Comparison of ENCODE assay signal across 8 mouse cellular contexts in genomic region chr9:44239447-44239846, GRCm38 (mm10). TPM values are rescaled to one million over a fixed set of nuclear protein-coding genes. Genes with fewer than 3 reads are reported as not detected.
DNase-seq lines count a peak whose midpoint lies in the region; ATAC-seq and TF ChIP-seq lines count a peak whose summit lies in the region.

No protein-coding gene starts in this region.

- H3K4me3 ChIP-seq in gastrocnemius, adult 2 months: no peak overlapping the region

- DNase-seq in gastrocnemius, adult 2 months: peak; percentile 61
- DNase-seq in gastrocnemius, adult 8-10 months (ENCODE audit: low spot score in 2 of 2): no peak
- peak; percentile 56 for DNase-seq in right cerebral cortex, postnatal 14 days
- no peak for DNase-seq in right cerebral cortex, postnatal 36 days (ENCODE audit: low spot score in 2 of 2)
- peak; percentile 45 for DNase-seq in cerebellum, adult 8-10 months
- peak; percentile 51 to 58 for DNase-seq in heart, postnatal 36 days
- DNase-seq in thymus, postnatal 25 days: peak; percentile 86

- peak; percentile 94 for TF ChIP-seq CTCF in gastrocnemius, adult 2 months (IDR thresholded peaks at IDR 0.05)

- intact Hi-C loops in gastrocnemius, adult 2 months (cut with DNase I): loop anchor here (1.0 to 10.0 kb wide), 3 partner anchors 30 to 255 kb away; no protein-coding TSS in a partner anchor
- intact Hi-C loops in heart, postnatal 36 days (cut with DNase I): loop anchor here (1.0 to 10.0 kb wide), 3 partner anchors 29 to 255 kb away; partner anchors contain the start of gene Nlrx1

- H3K27ac ChIP-seq in gastrocnemius, adult 2 months: no peak overlapping the region

- peak; percentile 69 for ATAC-seq in megakaryocyte progenitor cell, adult 5-6 weeks (replicated peaks; ENCODE audit: poor library complexity)

RNA-seq across cellular contexts. Expression of gene Ccdc153, which starts 1.0 kb away (rescaled TPM):
- not detected for total RNA-seq in gastrocnemius, adult 2 months (2021)
- not detected for total RNA-seq in gastrocnemius, adult 8-10 months (2022)
- not detected for total RNA-seq in heart, postnatal 36 days (2021)
- not detected in 2 replicates for total RNA-seq in megakaryocyte progenitor cell, adult 5-6 weeks (2015)
- total RNA-seq in megakaryocyte progenitor cell, adult 5-6 weeks (2017): not detected in 2 replicates

RNA-seq across cellular contexts. Expression of gene Cbl, which starts 5.6 kb away (rescaled TPM):
- 10 to 100 TPM in 1 of 2 experiments, 1 to 10 TPM in 1; 7.5 to 13.4 TPM for total RNA-seq in gastrocnemius, adult 2 months (2021)
- total RNA-seq in gastrocnemius, adult 8-10 months (2022): 10 to 100 TPM in 1 of 4 experiments, 1 to 10 TPM in 3; 5.1 to 10.2 (median 7.3) TPM
- total RNA-seq in heart, postnatal 36 days (2021): 10 to 100 TPM; 17.7 to 22.6 TPM
- 106 and 109 TPM in 2 replicates for total RNA-seq in megakaryocyte progenitor cell, adult 5-6 weeks (2015)
- 28.9 and 45.7 TPM in 2 replicates for total RNA-seq in megakaryocyte progenitor cell, adult 5-6 weeks (2017)

RNA-seq across cellular contexts. Expression of gene Pdzd3, which starts 11.8 kb away (rescaled TPM):
- 1 to 10 TPM in 1 of 2 experiments, under 1 TPM in 1; 0.97 to 1.6 TPM for total RNA-seq in gastrocnemius, adult 2 months (2021)
- total RNA-seq in gastrocnemius, adult 8-10 months (2022): 1 to 10 TPM in 1 of 4 experiments, under 1 TPM in 3; 0.56 to 1.0 (median 0.95) TPM
- total RNA-seq in heart, postnatal 36 days (2021): 1 to 10 TPM; 3.5 to 4.3 TPM
- 0.35 and 0.54 TPM in 2 replicates for total RNA-seq in megakaryocyte progenitor cell, adult 5-6 weeks (2015)
- total RNA-seq in megakaryocyte progenitor cell, adult 5-6 weeks (2017): not detected in 2 replicates

RNA-seq across cellular contexts. Expression of gene Nlrx1, which starts 29.0 kb away (rescaled TPM):
- 10 to 100 TPM; 19.2 to 20.8 TPM for total RNA-seq in gastrocnemius, adult 2 months (2021)
- total RNA-seq in gastrocnemius, adult 8-10 months (2022): 10 to 100 TPM; 20.5 to 24.7 (median 22.6) TPM
- 10 to 100 TPM; 19.6 to 24.5 TPM for total RNA-seq in heart, postnatal 36 days (2021)
- total RNA-seq in megakaryocyte progenitor cell, adult 5-6 weeks (2015): 4.1 and 4.7 TPM in 2 replicates
- total RNA-seq in megakaryocyte progenitor cell, adult 5-6 weeks (2017): 3.4 and 8.3 TPM in 2 replicates

RNA-seq across cellular contexts. Expression of gene Abcg4, which starts 49.0 kb away (rescaled TPM):
- under 1 TPM; 0.28 to 0.97 TPM for total RNA-seq in gastrocnemius, adult 2 months (2021)
- total RNA-seq in gastrocnemius, adult 8-10 months (2022): under 1 TPM; 0.12 to 0.70 (median 0.30) TPM
- under 1 TPM; 0.69 to 0.79 TPM for total RNA-seq in heart, postnatal 36 days (2021)
- total RNA-seq in megakaryocyte progenitor cell, adult 5-6 weeks (2015): 3.9 and 7.4 TPM in 2 replicates
- total RNA-seq in megakaryocyte progenitor cell, adult 5-6 weeks (2017): 1.6 and 2.5 TPM in 2 replicates

Comparison
In these comparisons a context has a peak if more than half of its experiments do, and no peak if none do; other contexts are left out.
1. DNase-seq: peak in gastrocnemius, adult 2 months (single experiment), right cerebral cortex, postnatal 14 days (single experiment), cerebellum, adult 8-10 months (single experiment), heart, postnatal 36 days (2 of 2) and thymus, postnatal 25 days (single experiment); none in gastrocnemius, adult 8-10 months (0 of 2) and right cerebral cortex, postnatal 36 days (0 of 2).